Mouse (Mus musculus) lung, postnatal 14 days (tissue): ENCODE results near the gene Gm11563.
"Not testable (repeated sequence)": the region's sequence is repeated elsewhere in the genome, so short reads cannot be mapped to it uniquely, and the experiment has no call there.

Experiments
- DNase-seq: peaks from one replicate; pipeline ENCODE4 v3.0.0; 2021

The Gm11563 gene

GRCm38 (mm10) chr11:99658467-99659010 lies at the start of gene Gm11563:
TSS of gene Gm11563 (minus strand) at chr11:99658960.
- not testable (repeated sequence) for DNase-seq

GRCm38 (mm10) chr11:99690463-99690862 lies 31.7 kb upstream of the Gm11563 start, which contains the start of gene Gm14190:
TSS of gene Gm14190 (minus strand) at chr11:99690740.
- no peak for DNase-seq

- DNase-seq, result not testable (repeated sequence)
These were observed 26.5 kb upstream of the Gm11563 start for GRCm38 (mm10) chr11:99685235-99685634.

- no peak for DNase-seq
These were observed 24.7 kb upstream of the Gm11563 start for GRCm38 (mm10) chr11:99683481-99683880.

GRCm38 (mm10) chr11:99665860-99666259 lies 7.1 kb upstream of the Gm11563 start, which contains the start of gene Krtap4-6:
TSS of gene Krtap4-6 (minus strand) at chr11:99665960.
- DNase-seq, result no peak

GRCm38 (mm10) chr11:99662802-99663201 lies 4.0 kb upstream of the Gm11563 start:
- DNase-seq, result no peak

GRCm38 (mm10) chr11:99659256-99659655 lies 496 bp upstream of the Gm11563 start:
- DNase-seq, result no peak

- DNase-seq, result no peak
These were observed 1.7 kb downstream of the Gm11563 start for GRCm38 (mm10) chr11:99657051-99657450.

- DNase-seq, result no peak
These were observed 8.6 kb downstream of the Gm11563 start, which contains the start of gene Gm11555 for GRCm38 (mm10) chr11:99650136-99650535. TSS of gene Gm11555 (minus strand) at chr11:99650236.

GRCm38 (mm10) chr11:99646444-99646843 lies 12.3 kb downstream of the Gm11563 start:
- DNase-seq, result no peak

- DNase-seq, result no peak
These were observed 14.4 kb downstream of the Gm11563 start for GRCm38 (mm10) chr11:99644351-99644750.

GRCm38 (mm10) chr11:99643635-99644139 lies 15.1 kb downstream of the Gm11563 start, which contains the start of gene Krtap4-7:
TSS of gene Krtap4-7 (minus strand) at chr11:99644089.
- not testable (repeated sequence) for DNase-seq

GRCm38 (mm10) chr11:99640926-99641325 lies 17.8 kb downstream of the Gm11563 start:
- DNase-seq, result no peak

- no peak for DNase-seq
These were observed 21.7 kb downstream of the Gm11563 start for GRCm38 (mm10) chr11:99637086-99637485.

- DNase-seq, result no peak
These were observed 24.1 kb downstream of the Gm11563 start, which contains the start of gene Krtap4-2 for GRCm38 (mm10) chr11:99634653-99635134. TSS of gene Krtap4-2 (minus strand) at chr11:99635084.

- no peak for DNase-seq
These were observed 25.5 kb downstream of the Gm11563 start for GRCm38 (mm10) chr11:99633293-99633692.

GRCm38 (mm10) chr11:99630890-99631289 lies 27.9 kb downstream of the Gm11563 start:
- no peak for DNase-seq

- DNase-seq, result no peak
These were observed 30.6 kb downstream of the Gm11563 start, which contains the start of gene Krtap4-1 for GRCm38 (mm10) chr11:99628138-99628537. TSS of gene Krtap4-1 (minus strand) at chr11:99628238.

- no peak for DNase-seq
These were observed 38.4 kb downstream of the Gm11563 start, which contains the start of gene Gm11562 for GRCm38 (mm10) chr11:99620335-99620734. TSS of gene Gm11562 (minus strand) at chr11:99620435.

- no peak for DNase-seq
These were observed 43.9 kb downstream of the Gm11563 start, which contains the start of gene Krtap2-4 for GRCm38 (mm10) chr11:99614796-99615363. TSS of gene Krtap2-4 (minus strand) at chr11:99614846.

GRCm38 (mm10) chr11:99610089-99610488 lies 48.7 kb downstream of the Gm11563 start, which contains the start of gene Gm11937:
TSS of gene Gm11937 (minus strand) at chr11:99610189.
- DNase-seq, result not testable (repeated sequence)

GRCm38 (mm10) chr11:99609126-99609525 lies 49.6 kb downstream of the Gm11563 start:
- DNase-seq, result no peak
